Mouse (Mus musculus): ENCODE results near the gene Wnt4. TPM values are rescaled to one million over a fixed set of nuclear protein-coding genes. Genes with fewer than 3 reads are reported as not detected.

Gene Wnt4
- total RNA-seq, 2 experiments from 2014 or later, result 11.0 to 12.6 TPM

- peak in 1 of 2 experiments; percentile 58 for DNase-seq (ENCODE audit: low spot score in 2 of 2)
Measured at GRCm38 (mm10) chr4:137278144-137279040, 1.1 kb downstream of the Wnt4 start.

DNA sequence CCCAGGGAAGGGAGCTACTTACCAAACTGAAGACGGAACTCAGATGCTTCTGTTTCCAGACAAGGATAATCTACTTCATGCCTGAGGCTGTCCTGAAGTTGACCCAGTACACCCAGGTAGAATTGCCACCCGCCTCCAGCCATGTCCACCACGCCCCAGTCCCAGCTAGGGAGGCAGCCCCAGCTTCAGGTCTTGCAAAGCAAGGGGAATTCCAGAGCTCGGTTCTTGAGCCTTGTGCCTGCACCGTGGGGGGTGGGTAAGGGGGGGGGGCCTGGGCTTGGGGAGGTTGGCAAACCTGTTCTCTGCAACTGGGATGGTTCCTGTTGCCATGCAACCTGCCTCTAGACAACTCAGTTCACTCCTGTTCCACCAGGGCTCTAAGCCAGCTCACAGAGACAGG lies 2.1 kb downstream of the Wnt4 start:
- DNase-seq (ENCODE audit: low spot score in 2 of 2), result no peak

GRCm38 (mm10) chr4:137281273-137281672 lies 4.0 kb downstream of the Wnt4 start:
- DNase-seq (ENCODE audit: low spot score in 2 of 2), result no peak

GRCm38 (mm10) chr4:137282122-137282521 lies 4.8 kb downstream of the Wnt4 start:
- no peak for DNase-seq (ENCODE audit: low spot score in 2 of 2)

DNA sequence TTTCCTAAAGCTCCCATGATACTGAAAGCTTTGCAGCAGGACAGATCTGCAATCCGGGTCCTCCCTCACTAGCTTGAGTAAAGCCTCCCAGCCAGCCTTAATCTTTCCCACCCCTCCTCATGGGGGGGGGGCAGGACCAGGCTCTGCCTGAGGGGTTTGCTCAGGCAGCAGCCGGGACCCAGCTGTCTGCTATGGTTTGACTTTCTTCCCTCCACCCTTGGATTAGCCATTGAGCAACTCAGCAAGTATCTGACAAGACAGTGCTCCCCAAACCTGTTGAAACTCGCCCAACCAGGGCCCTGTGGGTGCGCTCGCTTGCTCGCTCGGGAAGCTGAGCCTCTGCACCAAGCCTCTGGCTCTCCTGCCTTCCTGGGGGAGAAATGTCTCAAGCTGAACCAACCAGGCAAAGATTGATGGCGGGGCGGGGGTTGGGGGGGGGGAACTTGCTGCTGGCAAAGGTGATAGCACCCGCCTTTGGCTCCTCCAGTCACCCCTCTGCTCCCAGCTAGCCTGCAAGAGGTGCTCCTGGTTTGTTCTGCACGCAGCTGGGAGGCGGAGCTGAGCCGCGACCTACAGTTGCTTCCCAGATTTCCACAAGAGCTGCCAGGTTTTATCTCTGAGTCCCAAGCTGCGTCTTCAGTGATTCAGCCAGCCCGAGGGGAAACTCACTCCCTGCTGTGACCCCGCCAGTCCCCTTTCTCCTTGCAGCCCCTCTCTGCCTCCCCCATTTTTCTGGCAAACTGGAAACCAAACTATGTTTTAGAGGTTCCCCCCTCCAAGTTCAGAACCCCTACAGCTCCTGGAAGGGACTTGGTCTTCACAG lies 5.5 kb downstream of the Wnt4 start:
- DNase-seq (ENCODE audit: low spot score in 2 of 2), result no peak

DNA sequence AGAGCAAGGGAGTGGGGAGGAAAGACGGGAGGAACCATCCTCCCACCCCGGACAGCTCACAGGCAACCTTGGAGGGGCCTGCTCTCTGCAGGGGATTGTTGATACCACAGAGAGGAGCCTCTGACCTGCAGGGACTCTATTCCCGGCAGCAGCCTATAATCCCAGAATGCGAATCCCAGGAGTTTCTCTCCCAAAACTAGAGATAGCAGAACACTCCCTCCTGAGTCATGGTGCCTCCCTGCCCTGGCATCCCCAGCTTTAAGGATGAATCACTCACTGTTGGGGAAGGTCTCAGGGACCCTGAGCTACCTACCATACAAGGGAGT lies 6.1 kb downstream of the Wnt4 start:
- DNase-seq (ENCODE audit: low spot score in 2 of 2), result no peak

- DNase-seq (ENCODE audit: low spot score in 2 of 2), result no peak
Measured at GRCm38 (mm10) chr4:137285876-137286661, 8.8 kb downstream of the Wnt4 start.

GRCm38 (mm10) chr4:137286662-137286953 lies 9.3 kb downstream of the Wnt4 start:
- DNase-seq (ENCODE audit: low spot score in 2 of 2), result no peak

DNA sequence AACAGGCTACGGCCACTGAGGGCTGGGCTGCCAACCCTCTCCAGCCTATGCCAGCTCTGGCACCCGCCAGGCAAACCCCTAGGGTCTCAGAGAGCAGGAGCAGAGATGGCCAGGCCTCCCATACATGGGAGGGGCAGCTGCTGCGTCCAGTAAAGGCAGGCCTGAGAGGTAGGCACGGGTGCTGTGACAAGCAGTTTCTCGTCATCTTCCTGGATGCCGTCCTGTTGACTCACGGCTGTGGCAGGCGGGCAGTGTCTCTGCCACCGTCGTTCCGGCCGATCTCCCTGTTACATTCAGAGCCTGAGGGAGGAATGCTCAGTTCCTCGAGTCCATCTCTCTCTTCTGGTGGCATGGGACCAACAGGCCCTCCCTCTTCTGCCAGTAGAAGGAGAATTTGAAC lies 9.9 kb downstream of the Wnt4 start:
- no peak for DNase-seq (ENCODE audit: low spot score in 2 of 2)

- peak in 1 of 2 experiments; percentile 47 for DNase-seq (ENCODE audit: low spot score in 2 of 2)
Measured at GRCm38 (mm10) chr4:137287818-137288217, 10.5 kb downstream of the Wnt4 start.

- DNase-seq (ENCODE audit: low spot score in 2 of 2), result no peak
Measured at GRCm38 (mm10) chr4:137289701-137290100, 12.4 kb downstream of the Wnt4 start.

- DNase-seq (ENCODE audit: low spot score in 2 of 2), result no peak
Measured at GRCm38 (mm10) chr4:137290250-137290649, 13.0 kb downstream of the Wnt4 start.

DNA sequence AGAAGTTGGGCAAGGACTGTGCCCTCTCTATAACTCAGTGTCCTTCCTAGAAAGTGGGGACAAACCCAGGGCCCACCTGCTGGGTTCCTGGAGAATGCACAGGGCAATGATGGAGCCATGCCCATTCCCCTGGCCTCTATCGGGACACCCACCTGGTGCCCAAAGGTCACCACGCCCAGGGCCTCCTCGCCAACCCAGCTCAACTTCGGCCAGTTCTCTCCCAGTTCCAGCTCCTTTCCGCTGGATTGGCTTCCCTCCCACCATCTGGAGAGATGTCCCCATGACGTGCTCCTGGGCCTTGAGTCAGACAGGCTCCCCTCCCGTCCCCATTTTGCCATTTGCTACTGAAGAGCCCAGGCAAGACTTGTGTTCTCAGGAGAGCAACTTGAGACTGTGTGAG lies 15.3 kb downstream of the Wnt4 start:
- no peak for DNase-seq (ENCODE audit: low spot score in 2 of 2)

DNA sequence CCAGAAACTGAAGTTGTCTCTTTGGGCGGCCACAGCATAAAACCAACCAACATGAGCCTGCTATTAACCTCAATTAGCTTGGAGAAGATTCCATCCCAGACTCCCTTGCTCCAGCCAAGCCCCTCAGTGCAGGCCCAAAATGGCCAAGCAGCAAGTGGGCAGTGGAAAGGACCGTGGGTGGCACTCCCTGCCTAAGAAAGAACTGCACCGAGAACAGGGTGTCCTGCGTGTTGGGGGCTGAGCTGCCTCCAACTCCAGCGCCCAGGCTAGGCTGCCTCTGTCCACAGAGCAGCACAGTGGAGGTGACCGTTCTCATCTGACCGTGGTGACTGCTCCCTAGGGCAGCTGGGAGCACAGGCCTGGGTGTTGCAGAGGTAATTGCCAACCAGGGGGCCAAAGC lies 16.7 kb downstream of the Wnt4 start:
- peak; percentile 42 to 53 for DNase-seq (ENCODE audit: low spot score in 2 of 2)

DNA sequence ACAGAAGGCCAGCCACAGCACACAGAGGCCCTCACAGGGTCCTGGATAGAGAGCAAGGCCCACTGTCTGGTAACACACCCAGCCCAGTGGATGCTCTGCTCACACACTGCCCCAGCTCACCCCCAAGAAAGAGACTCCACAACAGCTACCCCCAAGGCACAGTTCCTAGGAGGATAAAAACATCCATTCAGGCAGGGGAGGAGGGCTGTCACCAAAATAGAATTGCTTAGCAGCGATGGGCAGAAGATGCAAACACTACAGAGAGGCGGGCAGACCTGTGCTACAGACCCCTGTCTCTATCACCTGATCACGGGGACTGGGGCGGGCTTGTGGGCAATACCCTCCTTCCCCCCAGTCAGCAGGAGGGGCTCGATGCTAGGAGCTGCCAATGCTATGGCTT lies 17.2 kb downstream of the Wnt4 start:
- no peak for DNase-seq (ENCODE audit: low spot score in 2 of 2)

DNA sequence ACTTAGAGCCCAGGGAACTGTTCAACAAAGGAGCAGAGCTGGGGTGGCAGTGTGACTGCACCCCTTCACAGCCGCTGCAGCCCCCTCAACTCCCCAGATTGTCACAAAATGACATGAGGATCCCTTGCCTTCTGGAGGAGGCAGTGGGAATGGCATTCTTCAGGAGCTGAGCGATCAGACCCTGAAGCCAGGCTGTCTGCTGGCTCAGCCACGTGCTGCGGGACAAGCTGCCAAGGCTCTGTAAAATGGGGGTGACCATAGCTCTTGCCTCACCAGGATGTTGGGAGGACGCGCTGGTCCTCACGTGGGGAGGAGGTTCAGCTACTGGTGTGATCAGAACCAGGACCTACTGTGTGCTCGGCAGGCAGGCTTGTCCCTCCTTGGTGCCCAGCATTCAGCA lies 17.7 kb downstream of the Wnt4 start:
- DNase-seq (ENCODE audit: low spot score in 2 of 2), result peak; percentile 61 to 79

DNA sequence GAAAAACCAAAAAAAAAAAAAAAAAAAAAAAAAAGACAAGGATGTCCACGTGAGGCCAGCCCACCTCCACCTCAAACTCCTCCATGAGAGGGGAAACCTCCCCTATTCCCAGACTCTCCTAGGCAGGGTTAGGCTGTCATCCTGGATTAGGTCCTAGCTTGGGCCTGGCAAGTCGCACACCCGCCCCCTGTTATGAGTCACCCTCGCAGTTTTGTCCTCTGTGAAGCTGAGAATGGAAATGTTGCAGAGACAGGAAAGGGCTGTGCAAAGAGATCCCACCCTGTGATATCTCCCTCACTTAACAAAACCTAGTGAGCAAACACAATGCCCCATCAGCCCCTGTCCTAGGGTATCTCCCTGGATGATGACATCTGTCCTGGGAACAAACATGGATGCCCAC lies 20.3 kb downstream of the Wnt4 start:
- DNase-seq (ENCODE audit: low spot score in 2 of 2), result peak; percentile 61 to 74

DNA sequence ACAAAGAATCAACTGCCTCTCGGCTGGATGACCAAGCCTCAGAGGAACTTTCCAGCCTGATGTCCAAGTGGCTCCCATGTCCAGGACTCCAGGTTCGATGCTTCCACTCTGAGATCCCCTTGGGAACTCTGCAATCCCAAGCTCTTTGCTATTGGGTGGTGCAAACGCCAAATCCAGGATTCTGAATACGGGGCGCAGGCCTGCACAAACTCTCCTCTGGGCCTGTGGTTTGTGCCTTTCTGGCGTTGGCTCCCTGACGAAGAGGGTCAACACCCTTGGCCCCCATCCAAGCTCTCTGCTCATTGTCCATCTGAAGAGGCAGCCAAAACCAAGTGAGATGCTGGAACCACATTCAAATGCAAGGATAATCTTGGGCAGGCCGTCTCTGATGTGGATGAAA lies 21.1 kb downstream of the Wnt4 start:
- DNase-seq (ENCODE audit: low spot score in 2 of 2), result no peak

DNA sequence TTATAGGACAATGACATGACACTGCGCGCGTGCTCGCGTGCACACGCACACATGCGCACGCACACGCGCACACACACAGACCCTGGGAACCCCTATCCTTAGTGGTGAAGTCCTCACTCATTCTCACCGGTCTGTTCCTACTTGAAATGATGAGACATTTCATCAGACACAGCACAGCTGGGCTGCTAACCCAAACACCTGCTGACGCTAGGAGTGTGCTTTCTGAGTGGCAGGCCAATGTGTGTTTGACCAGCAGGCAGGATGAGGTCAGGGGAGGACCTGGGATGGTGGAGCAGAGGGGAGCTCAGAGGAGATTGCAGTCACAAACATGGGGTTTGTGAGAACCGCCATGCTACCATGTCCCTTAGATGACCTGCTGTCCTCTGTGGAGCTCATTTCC lies 22.9 kb downstream of the Wnt4 start:
- no peak for DNase-seq (ENCODE audit: low spot score in 2 of 2)

GRCm38 (mm10) chr4:137301635-137302034 lies 24.3 kb downstream of the Wnt4 start:
- no peak for DNase-seq (ENCODE audit: low spot score in 2 of 2)

DNA sequence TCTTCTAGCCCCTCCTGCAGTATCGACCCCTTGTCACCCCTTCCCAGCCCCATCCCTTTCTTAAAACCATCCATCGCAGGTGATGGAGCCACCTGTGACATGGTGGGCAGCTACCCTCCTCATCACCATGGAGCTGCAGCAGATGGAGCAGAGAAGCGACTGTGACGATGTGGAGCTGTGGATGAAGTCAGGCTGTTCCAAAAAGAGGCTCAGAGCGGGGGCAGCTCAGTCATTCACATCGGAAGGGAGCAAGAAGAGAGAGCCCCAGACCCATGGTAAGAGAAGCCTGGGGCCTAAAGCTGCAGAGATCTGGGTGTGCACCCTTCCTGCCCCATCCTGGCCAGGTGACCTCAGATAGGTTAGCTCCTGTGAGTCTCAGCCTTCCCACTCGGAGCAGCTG lies 26.8 kb downstream of the Wnt4 start:
- no peak for DNase-seq (ENCODE audit: low spot score in 2 of 2)

- DNase-seq (ENCODE audit: low spot score in 2 of 2), result no peak
Measured at GRCm38 (mm10) chr4:137305066-137305465, 27.8 kb downstream of the Wnt4 start.

Data from left cerebral cortex, adult 18-20 months (tissue).